Mouse (Mus musculus) liver, adult (tissue): ENCODE results near the gene Sucla2.

Experiments used
- GATA4 ChIP-seq: IDR thresholded peaks from 2 replicates; pipeline ENCODE4 v1.6.1; 2014; ENCODE audit warnings: mild to moderate bottlenecking, low read length; ENCODE audit not compliant: insufficient replicate concordance

Sucla2 gene

GRCm38 (mm10) chr14:73524766-73525448 lies at the start of gene Sucla2:
Sucla2 (plus strand) TSS chr14:73525319.
- TF ChIP-seq GATA4 = peak; percentile 86; the same call in 1 of the 2 replicates

- TF ChIP-seq GATA4 = no peak
Observed at GRCm38 (mm10) chr14:73475506-73475905, 49.6 kb upstream of the Sucla2 start.

GRCm38 (mm10) chr14:73476361-73476934 lies 48.7 kb upstream of the Sucla2 start:
- no peak for TF ChIP-seq GATA4

GRCm38 (mm10) chr14:73477077-73477476 lies 48.0 kb upstream of the Sucla2 start:
- TF ChIP-seq GATA4 = no peak

- TF ChIP-seq GATA4 = no peak
Observed at GRCm38 (mm10) chr14:73478321-73478720, 46.8 kb upstream of the Sucla2 start.

GRCm38 (mm10) chr14:73479771-73480170 lies 45.3 kb upstream of the Sucla2 start:
- no peak for TF ChIP-seq GATA4

GRCm38 (mm10) chr14:73483516-73484229 lies 41.4 kb upstream of the Sucla2 start:
- TF ChIP-seq GATA4 = no peak

GRCm38 (mm10) chr14:73484366-73485110 lies 40.6 kb upstream of the Sucla2 start:
- TF ChIP-seq GATA4 = no peak

GRCm38 (mm10) chr14:73486641-73487040 lies 38.5 kb upstream of the Sucla2 start:
- TF ChIP-seq GATA4 = no peak

GRCm38 (mm10) chr14:73493356-73493755 lies 31.8 kb upstream of the Sucla2 start:
- no peak for TF ChIP-seq GATA4

- TF ChIP-seq GATA4 = no peak
Observed at GRCm38 (mm10) chr14:73494122-73494521, 31.0 kb upstream of the Sucla2 start.

- no peak for TF ChIP-seq GATA4
Observed at GRCm38 (mm10) chr14:73495753-73496152, 29.4 kb upstream of the Sucla2 start.

- TF ChIP-seq GATA4 = no peak
Observed at GRCm38 (mm10) chr14:73501283-73501682, 23.8 kb upstream of the Sucla2 start.

- no peak for TF ChIP-seq GATA4
Observed at GRCm38 (mm10) chr14:73501721-73502120, 23.4 kb upstream of the Sucla2 start.

GRCm38 (mm10) chr14:73502591-73503184 lies 22.4 kb upstream of the Sucla2 start:
- no peak for TF ChIP-seq GATA4
